Mouse (Mus musculus) intestine, embryonic 16.5 days (tissue): ENCODE measurements at regions not wholly inside any gene's neighbourhood (a gene's known extent, or its start where the extent isn't known, plus 50 kb on each side); places are given as distances from the start of the nearest gene placed in this dataset.

Experiments used
- ATAC-seq: fragments of 200-750 bp; cut with Nextera tagmentation; 2 replicates; pipeline ENCODE4 v1.8.0; 2017; ENCODE audit warnings: moderate TSS enrichment, moderate library complexity
- H3K27ac ChIP-seq: fragments of 300-500 bp; sonication (generic); 2 replicates; pipeline ENCODE4 v1.5.1; 2014; ENCODE audit warnings: mild to moderate bottlenecking, low read length
- H3K27me3 ChIP-seq: fragments of 300-500 bp; sonication (generic); replicated peaks from 2 replicates; pipeline ENCODE4 v1.6.1; 2014; ENCODE audit warnings: low read length, control low read depth, mixed read lengths; ENCODE audit not compliant: control insufficient read depth, insufficient read depth
- H3K36me3 ChIP-seq: fragments of 300-500 bp; sonication (generic); 2 replicates; pipeline ENCODE4 v1.6.1; 2014; ENCODE audit warnings: low read length, control low read depth; ENCODE audit not compliant: control insufficient read depth, insufficient read depth
- H3K4me1 ChIP-seq: fragments of 300-500 bp; sonication (generic); 2 replicates; pipeline ENCODE4 v1.6.1; 2014; ENCODE audit warnings: low read length, control low read depth, mixed read lengths; ENCODE audit not compliant: control insufficient read depth, insufficient read depth
- H3K4me2 ChIP-seq: fragments of 300-500 bp; sonication (generic); 2 replicates; pipeline ENCODE4 v1.6.1; 2014; ENCODE audit warnings: low read depth, low read length, control low read depth
- H3K4me3 ChIP-seq: fragments of 300-500 bp; sonication (generic); 2 replicates; pipeline ENCODE4 v1.5.1; 2014; ENCODE audit warnings: mild to moderate bottlenecking, low read length
- H3K9ac ChIP-seq: fragments of 300-500 bp; sonication (generic); 2 replicates; pipeline ENCODE4 v1.6.1; 2014; ENCODE audit warnings: low read depth, low read length
- H3K9me3 ChIP-seq: fragments of 300-500 bp; sonication (generic); 2 replicates; pipeline ENCODE4 v1.6.1; 2016; ENCODE audit warnings: low read length, control low read depth; ENCODE audit not compliant: control insufficient read depth
- WGBS: fragments of 180-500 bp; shearing (Covaris S2); extraction: QIAGEN DNeasy Blood & Tissue Kit; methylation state at CpG from one replicate; pipeline ENCODE4 v1.1.7; 2014; 5-methylcytosine and 5-hydroxymethylcytosine counted together

DNA sequence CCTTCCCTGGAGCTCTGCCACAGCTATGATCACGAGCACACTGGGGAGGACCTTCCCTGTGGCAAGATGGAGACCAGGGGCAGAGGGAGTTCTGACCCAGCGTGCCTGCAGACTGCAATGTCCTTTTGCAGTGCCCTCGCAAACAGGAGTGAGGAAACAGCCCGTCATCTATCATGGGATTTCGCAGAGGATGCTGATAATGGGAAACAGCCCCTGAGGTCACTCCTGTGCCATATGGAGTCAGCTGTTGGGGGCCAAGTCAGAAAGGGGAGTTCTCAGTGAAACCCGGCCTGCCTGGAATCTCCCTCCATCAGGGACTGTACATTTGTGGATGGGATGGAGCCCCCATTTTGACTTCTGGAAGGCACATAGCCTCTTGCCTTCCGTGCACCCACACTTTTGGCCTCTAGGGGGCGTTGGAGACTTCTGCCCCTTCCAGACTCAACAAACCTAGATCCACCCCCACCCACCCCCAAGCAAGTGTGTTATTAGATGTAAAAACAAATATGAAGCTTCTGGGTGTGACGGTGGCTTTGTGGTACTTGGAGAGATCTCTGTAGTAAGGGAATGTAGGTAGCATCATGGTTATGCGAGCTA, 98.1 kb downstream of the Kdr start:
- no peaks in the 10 kb centered on the region for H3K9me3 ChIP-seq
- H3K36me3 ChIP-seq: no peaks in the 10 kb centered on the region
- H3K27ac ChIP-seq: no peak overlapping the region
- WGBS: 57% methylated on average over 10 of the region's 10 CpGs
- no peak overlapping the region for H3K4me3 ChIP-seq
- H3K27me3 ChIP-seq: no peaks in the 10 kb centered on the region
- no peak overlapping the region for H3K4me2 ChIP-seq
- ATAC-seq: no peak
- H3K9ac ChIP-seq: no peak overlapping the region
- H3K4me1 ChIP-seq: no peaks in the 10 kb centered on the region

DNA sequence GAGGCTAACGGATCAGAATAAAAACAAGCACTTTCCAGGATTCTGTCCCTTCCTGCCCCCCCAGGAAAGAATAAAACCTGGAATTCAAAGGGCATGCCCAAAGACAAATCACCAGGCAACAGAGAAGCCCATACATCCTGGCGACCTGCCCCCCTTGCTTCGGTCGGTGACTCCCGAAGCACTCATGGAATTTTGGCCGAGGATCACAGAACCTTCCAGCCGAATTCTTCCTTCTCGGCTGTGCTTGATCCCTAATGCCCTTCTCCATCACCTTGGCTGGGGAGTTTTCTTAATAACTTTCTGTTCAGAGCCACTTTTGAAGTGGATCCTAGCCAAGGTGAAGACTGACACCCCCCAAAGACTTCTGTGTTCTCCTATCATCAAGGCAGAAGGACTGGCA, 99.9 kb downstream of the Kdr start:
- no peak overlapping the region for H3K4me3 ChIP-seq
- no peak overlapping the region for H3K9ac ChIP-seq
- H3K4me2 ChIP-seq: no peak overlapping the region
- H3K27ac ChIP-seq: no peak overlapping the region
- no peaks in the 10 kb centered on the region for H3K9me3 ChIP-seq
- 71% methylated on average over 8 of the region's 8 CpGs for WGBS
- no peaks in the 10 kb centered on the region for H3K36me3 ChIP-seq
- H3K27me3 ChIP-seq: no peaks in the 10 kb centered on the region
- no peak for ATAC-seq
- H3K4me1 ChIP-seq: no peaks in the 10 kb centered on the region

DNA sequence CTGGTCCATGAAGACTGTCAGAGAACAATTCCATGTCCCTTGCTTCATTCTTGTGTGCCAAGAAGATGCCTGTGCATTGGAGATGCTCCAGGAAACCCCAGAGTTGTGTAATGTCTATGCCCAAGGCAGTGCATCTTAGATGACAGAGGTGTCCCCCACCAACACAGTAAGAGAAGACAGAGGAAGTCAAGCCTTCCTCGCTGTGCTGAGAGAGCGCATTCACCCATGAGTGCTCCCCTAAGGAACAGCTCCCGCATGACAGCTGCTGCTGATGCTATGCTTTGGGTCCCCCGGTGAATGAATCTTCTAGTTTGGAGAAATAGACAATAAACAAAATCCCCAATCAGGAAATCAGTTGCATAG, 100.7 kb downstream of the Kdr start:
- Histone ChIP-seq H3K4me1 (no peaks in the 10 kb centered on the region), H3K4me2 (no peak overlapping the region), H3K9me3 (no peaks in the 10 kb centered on the region; the same call in 1 of the 2 replicates), H3K36me3 (no peaks in the 10 kb centered on the region), H3K27ac (no peak overlapping the region), H3K4me3 (no peak overlapping the region), H3K9ac (no peak overlapping the region), H3K27me3 (no peaks in the 10 kb centered on the region)
- 77% methylated on average over 4 of the region's 4 CpGs for WGBS
- ATAC-seq: no peak

DNA sequence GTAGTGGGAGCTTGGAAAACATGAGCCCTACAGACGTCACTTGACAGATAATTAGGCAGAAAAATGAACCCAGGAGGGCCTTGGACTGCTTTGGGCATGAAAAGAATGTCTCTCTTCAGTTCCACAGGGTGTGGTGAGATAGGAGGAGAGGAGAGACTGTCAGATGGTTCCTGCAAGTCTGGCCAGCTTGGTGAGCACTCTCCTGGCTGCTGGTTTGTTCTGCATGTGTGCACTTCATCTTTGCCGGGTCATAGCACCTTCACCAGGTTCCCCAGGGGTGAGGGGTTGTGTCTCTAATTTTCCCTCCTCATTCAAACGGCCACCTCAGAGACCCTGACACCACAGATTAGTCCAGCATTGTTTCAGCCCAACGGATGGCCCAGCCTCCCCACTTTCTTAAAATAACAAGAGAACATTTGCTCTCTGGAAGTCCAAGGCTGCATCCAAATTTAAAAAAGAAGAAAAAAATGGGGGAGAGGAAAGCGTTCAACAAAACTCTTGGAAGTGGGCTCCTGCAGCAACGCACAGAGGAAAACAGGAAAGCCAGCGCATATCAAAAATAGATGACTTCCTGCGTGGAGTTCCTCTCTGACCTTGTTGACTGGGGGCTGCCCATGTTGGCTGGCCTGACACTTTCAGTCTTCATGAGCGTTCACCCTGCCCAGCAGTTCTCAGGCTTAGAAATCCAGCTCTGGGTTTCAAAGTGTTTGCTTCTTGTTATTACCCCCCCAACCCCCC, 101.2 kb downstream of the Kdr start:
- WGBS: 61% methylated on average over 9 of the region's 9 CpGs
- H3K9me3 ChIP-seq: no peaks in the 10 kb centered on the region; the same call in 1 of the 2 replicates
- H3K27ac ChIP-seq: peak overlapping the region; percentile 20; the same call in 1 of the 2 replicates

DNA sequence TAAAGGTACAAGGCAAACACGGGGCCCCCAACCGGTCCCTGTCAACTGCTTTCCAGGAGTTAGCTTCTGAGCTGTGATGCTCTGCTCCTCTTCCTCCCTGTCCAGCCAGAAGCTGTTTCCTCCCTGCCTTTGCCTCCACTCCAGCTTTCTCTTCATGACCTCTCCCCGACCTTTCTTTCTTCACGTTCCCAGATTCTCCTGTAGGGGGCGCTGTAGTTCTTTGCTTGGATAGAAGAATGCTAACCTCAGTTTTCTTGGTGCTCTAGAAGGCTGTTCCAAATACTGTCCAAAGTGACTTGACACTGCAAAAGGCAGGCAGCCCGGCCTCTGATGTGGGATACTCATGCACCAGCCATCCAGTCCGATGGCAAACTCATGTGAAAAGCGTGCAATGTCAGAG, 107.1 kb downstream of the Kdr start:
- Histone ChIP-seq H3K27ac (no peak overlapping the region), H3K4me2 (no peak overlapping the region), H3K9me3 (no peaks in the 10 kb centered on the region; the same call in 1 of the 2 replicates), H3K36me3 (no peaks in the 10 kb centered on the region), H3K4me3 (no peak overlapping the region), H3K9ac (no peak overlapping the region), H3K4me1 (no peaks in the 10 kb centered on the region), H3K27me3 (no peaks in the 10 kb centered on the region)
- 28% methylated on average over 8 of the region's 8 CpGs for WGBS
- no peak for ATAC-seq

More for the DNA sequence above, 101.2 kb downstream of the Kdr start:
- no peaks in the 10 kb centered on the region for H3K36me3 ChIP-seq
- no peaks in the 10 kb centered on the region for H3K4me1 ChIP-seq
- no peak overlapping the region for H3K4me2 ChIP-seq
- ATAC-seq: no peak
- no peak overlapping the region for H3K9ac ChIP-seq
- no peak overlapping the region for H3K4me3 ChIP-seq
- H3K27me3 ChIP-seq: no peaks in the 10 kb centered on the region

DNA sequence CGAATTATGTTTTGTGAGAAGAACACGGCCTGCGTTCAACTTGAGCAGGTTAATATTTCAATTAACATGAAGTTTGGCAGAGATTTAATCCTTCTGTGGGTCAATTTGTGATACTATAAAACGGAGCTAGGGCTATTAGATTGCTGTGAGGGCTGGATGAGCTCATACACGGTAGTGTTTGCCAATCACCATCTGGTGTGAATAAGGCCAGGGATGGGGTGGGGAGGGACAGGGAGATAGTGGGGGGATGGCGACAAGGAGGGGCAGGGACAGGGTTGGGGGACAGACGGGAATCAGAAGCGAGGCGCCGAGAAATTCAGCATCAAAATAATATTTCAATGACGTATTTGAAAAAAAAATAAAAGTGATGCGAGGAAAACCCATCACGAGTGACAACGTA, 107.6 kb downstream of the Kdr start:
- no peaks in the 10 kb centered on the region for H3K27me3 ChIP-seq
- no peaks in the 10 kb centered on the region; the same call in 1 of the 2 replicates for H3K9me3 ChIP-seq
- WGBS: 70% methylated on average over 14 of the region's 14 CpGs
- H3K4me1 ChIP-seq: no peaks in the 10 kb centered on the region
- H3K27ac ChIP-seq: no peak overlapping the region
- no peak overlapping the region for H3K4me3 ChIP-seq
- no peak for ATAC-seq
- H3K36me3 ChIP-seq: no peaks in the 10 kb centered on the region
- no peak overlapping the region for H3K9ac ChIP-seq
- no peak overlapping the region for H3K4me2 ChIP-seq

DNA sequence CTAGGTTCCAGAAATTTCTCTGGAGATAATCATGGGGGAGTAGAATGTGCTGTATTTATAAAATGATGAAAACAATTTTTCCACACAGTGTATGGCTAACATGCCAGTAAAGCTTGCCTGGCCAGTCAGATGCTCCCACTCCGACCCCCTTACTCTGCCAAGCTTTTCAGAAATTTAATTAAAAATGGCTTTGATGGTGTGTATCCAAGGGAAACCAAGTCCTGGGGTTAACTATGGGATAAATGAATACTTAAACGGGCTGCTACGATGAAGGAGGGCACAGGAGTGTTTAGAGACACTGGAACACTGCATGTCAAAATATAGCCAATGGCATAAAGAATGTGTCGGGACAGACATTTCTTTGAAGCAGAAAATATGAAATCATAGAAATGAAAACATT, 108.7 kb downstream of the Kdr start:
- H3K4me2 ChIP-seq: no peak overlapping the region
- H3K27ac ChIP-seq: no peak overlapping the region
- 74% methylated on average over 4 of the region's 4 CpGs for WGBS
- no peak for ATAC-seq
- H3K36me3 ChIP-seq: no peaks in the 10 kb centered on the region
- no peak overlapping the region for H3K9ac ChIP-seq
- no peaks in the 10 kb centered on the region for H3K4me1 ChIP-seq
- no peak overlapping the region for H3K4me3 ChIP-seq
- H3K27me3 ChIP-seq: no peaks in the 10 kb centered on the region
- no peaks in the 10 kb centered on the region; the same call in 1 of the 2 replicates for H3K9me3 ChIP-seq

DNA sequence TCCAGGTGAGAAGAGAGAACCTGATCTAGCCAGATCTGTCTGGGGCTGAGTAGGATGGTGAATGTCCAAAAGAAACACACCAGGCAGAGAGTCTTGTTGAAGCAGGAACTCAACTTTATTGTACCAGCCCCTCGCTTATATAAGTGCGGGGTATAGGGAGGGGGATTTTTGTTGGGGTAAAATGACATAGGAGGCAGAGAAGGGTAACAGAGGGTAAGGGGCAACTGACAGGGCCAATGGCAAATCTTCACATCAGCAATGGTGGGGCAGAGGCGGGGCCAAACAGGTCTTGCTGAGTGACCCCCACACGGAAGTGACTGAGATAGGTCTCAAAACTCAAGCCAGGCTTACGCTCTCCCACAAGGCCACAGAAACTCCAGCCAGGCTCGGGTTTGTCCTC, 113.2 kb downstream of the Kdr start:
- ATAC-seq: no peak
- WGBS: 89% methylated on average over 6 of the region's 6 CpGs
- H3K4me3 ChIP-seq: no peak overlapping the region
- no peaks in the 10 kb centered on the region for H3K36me3 ChIP-seq
- H3K9me3 ChIP-seq: no peaks in the 10 kb centered on the region
- no peak overlapping the region for H3K9ac ChIP-seq
- no peak overlapping the region for H3K27ac ChIP-seq
- no peak overlapping the region for H3K4me2 ChIP-seq
- no peaks in the 10 kb centered on the region for H3K4me1 ChIP-seq
- H3K27me3 ChIP-seq: no peaks in the 10 kb centered on the region

DNA sequence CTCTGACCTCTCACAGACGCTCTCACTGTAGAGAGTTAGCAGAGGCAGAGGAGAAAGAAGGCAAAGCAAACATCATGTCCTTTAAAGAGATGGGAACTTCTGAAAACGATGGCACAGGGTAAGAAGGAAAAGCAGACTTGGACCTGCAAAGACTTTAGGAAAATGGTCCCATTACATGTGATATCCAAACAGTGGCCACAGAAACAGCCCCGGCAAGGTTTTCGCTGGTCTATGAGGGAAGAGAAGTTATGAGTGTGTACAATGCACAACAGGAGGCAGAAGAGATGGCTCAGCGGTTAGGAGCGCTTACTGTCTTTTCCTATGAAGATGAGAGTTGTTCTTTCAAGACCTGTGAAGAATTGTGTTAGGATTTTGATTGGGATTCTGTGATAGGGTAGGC, 114.9 kb downstream of the Kdr start:
- Histone ChIP-seq H3K9ac (no peak overlapping the region), H3K4me2 (no peak overlapping the region), H3K4me3 (no peak overlapping the region), H3K9me3 (no peaks in the 10 kb centered on the region), H3K36me3 (no peaks in the 10 kb centered on the region), H3K4me1 (no peaks in the 10 kb centered on the region), H3K27ac (no peak overlapping the region), H3K27me3 (no peaks in the 10 kb centered on the region)
- 69% methylated on average over 6 of the region's 6 CpGs for WGBS
- no peak for ATAC-seq

DNA sequence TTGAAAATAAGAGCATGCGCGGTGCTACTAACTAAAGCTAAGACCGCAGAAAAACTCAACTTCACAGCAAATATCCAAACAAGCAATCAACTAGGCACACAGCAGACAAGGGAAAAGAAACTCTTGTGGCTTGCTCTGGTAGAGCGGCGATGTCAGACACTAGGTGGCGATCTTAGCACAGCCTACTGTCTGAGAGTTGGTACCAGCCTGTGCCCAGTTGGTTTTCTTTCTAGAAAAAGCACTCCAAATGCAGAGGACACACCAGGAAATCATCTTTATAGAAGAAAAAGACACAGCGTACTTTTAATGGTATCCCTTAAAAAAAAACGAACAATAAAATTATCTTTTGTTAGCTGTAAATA, 115.6 kb downstream of the Kdr start:
- no peak overlapping the region for H3K9ac ChIP-seq
- no peaks in the 10 kb centered on the region for H3K27me3 ChIP-seq
- H3K4me1 ChIP-seq: no peaks in the 10 kb centered on the region
- WGBS: 14% methylated on average over 8 of the region's 8 CpGs
- no peak overlapping the region for H3K4me3 ChIP-seq
- H3K4me2 ChIP-seq: no peak overlapping the region
- ATAC-seq: no peak
- no peak overlapping the region for H3K27ac ChIP-seq
- no peaks in the 10 kb centered on the region for H3K36me3 ChIP-seq
- H3K9me3 ChIP-seq: no peaks in the 10 kb centered on the region
